Mouse (Mus musculus) intestine, embryonic 16.5 days (tissue): Measurements from ENCODE around the gene Gnai3. TPM values are rescaled to one million over a fixed set of nuclear protein-coding genes. Genes with fewer than 3 reads are reported as not detected.

Source experiments
- ATAC-seq: fragments of 200-750 bp; cut with Nextera tagmentation; 2 replicates; pipeline ENCODE4 v1.8.0; 2017; ENCODE audit warnings: moderate TSS enrichment, moderate library complexity
- H3K27ac ChIP-seq: fragments of 300-500 bp; sonication (generic); 2 replicates; pipeline ENCODE4 v1.5.1; 2014; ENCODE audit warnings: mild to moderate bottlenecking, low read length
- H3K27me3 ChIP-seq: fragments of 300-500 bp; sonication (generic); replicated peaks from 2 replicates; pipeline ENCODE4 v1.6.1; 2014; ENCODE audit warnings: low read length, control low read depth, mixed read lengths; ENCODE audit not compliant: control insufficient read depth, insufficient read depth
- H3K36me3 ChIP-seq: fragments of 300-500 bp; sonication (generic); 2 replicates; pipeline ENCODE4 v1.6.1; 2014; ENCODE audit warnings: low read length, control low read depth; ENCODE audit not compliant: control insufficient read depth, insufficient read depth
- H3K4me1 ChIP-seq: fragments of 300-500 bp; sonication (generic); 2 replicates; pipeline ENCODE4 v1.6.1; 2014; ENCODE audit warnings: low read length, control low read depth, mixed read lengths; ENCODE audit not compliant: control insufficient read depth, insufficient read depth
- H3K4me2 ChIP-seq: fragments of 300-500 bp; sonication (generic); 2 replicates; pipeline ENCODE4 v1.6.1; 2014; ENCODE audit warnings: low read depth, low read length, control low read depth
- H3K4me3 ChIP-seq: fragments of 300-500 bp; sonication (generic); 2 replicates; pipeline ENCODE4 v1.5.1; 2014; ENCODE audit warnings: mild to moderate bottlenecking, low read length
- H3K9ac ChIP-seq: fragments of 300-500 bp; sonication (generic); 2 replicates; pipeline ENCODE4 v1.6.1; 2014; ENCODE audit warnings: low read depth, low read length
- H3K9me3 ChIP-seq: fragments of 300-500 bp; sonication (generic); 2 replicates; pipeline ENCODE4 v1.6.1; 2016; ENCODE audit warnings: low read length, control low read depth; ENCODE audit not compliant: control insufficient read depth
- WGBS: fragments of 180-500 bp; shearing (Covaris S2); extraction: QIAGEN DNeasy Blood & Tissue Kit; methylation state at CpG from one replicate; pipeline ENCODE4 v1.1.7; 2014; 5-methylcytosine and 5-hydroxymethylcytosine counted together
- polyA plus RNA-seq: library from polyadenylated mRNA; unstranded; fragments of >200 nt; fragmentation: Nextera tagmentation; extraction: Ambion mirVana; gene quantifications from 2 replicates; pipeline ENCODE4 v1.2.1, GENCODE M21; 2015

The Gnai3 gene
- polyA plus RNA-seq, 1 experiment from 2014 or later, result 170 TPM

DNA sequence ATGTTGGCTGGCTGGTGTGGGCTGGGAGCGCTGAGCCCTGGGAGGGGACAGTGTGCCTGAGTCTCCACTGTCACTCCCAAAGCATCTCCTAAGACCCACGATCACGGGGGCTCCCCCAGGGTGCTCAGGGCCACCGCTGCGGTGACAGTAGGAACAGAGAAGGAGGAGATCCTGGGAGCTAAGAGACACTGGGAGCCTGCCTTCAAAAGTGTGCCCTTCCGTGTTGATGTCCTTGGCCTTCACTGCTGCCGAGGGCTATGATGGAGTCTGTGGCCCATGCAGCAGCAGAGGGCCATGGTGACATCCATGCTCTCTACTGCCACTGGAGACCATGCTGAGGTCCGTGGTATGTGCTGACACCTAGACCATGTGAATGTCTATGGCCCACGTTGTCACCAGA, 80.4 kb downstream of the Gnai3 start:
- Histone ChIP-seq H3K9me3 (no peaks in the 10 kb centered on the region), H3K4me2 (no peak overlapping the region), H3K9ac (no peak overlapping the region), H3K4me3 (no peak overlapping the region), H3K27ac (no peak overlapping the region), H3K27me3 (no peaks in the 10 kb centered on the region), H3K36me3 (no peaks in the 10 kb centered on the region), H3K4me1 (peaks cover 11% of the 10 kb centered on the region; the same call in 1 of the 2 replicates)
- 78% methylated on average over 9 of the region's 9 CpGs for WGBS
- ATAC-seq, result no peak

DNA sequence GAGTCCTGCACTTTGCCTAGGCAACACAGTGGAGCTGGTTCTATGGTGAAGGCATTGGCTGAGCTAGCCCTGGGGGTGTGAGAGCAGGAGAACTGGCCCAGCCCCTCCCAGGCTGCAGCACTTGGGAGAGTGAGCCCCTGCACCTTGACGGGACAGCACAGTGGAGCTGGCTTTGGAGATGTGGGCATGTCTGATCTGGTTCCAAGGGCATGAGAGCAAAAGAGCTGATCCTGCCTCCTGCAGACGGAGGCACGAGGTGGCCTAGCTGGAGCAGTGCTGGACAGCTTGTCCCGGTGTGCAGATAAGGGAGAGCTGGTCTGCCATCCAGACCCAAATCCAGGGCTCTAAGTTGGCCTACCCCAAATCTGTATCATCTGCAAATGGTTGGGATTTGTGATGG, 81.3 kb downstream of the Gnai3 start:
- H3K4me3 ChIP-seq, result no peak overlapping the region
- H3K9me3 ChIP-seq, result no peaks in the 10 kb centered on the region
- peaks cover 7% of the 10 kb centered on the region; the same call in 1 of the 2 replicates for H3K4me1 ChIP-seq
- ATAC-seq, result no peak
- 72% methylated on average over 4 of the region's 4 CpGs for WGBS
- H3K9ac ChIP-seq, result no peak overlapping the region
- H3K36me3 ChIP-seq, result no peaks in the 10 kb centered on the region
- no peak overlapping the region for H3K4me2 ChIP-seq
- no peak overlapping the region for H3K27ac ChIP-seq
- no peaks in the 10 kb centered on the region for H3K27me3 ChIP-seq

DNA sequence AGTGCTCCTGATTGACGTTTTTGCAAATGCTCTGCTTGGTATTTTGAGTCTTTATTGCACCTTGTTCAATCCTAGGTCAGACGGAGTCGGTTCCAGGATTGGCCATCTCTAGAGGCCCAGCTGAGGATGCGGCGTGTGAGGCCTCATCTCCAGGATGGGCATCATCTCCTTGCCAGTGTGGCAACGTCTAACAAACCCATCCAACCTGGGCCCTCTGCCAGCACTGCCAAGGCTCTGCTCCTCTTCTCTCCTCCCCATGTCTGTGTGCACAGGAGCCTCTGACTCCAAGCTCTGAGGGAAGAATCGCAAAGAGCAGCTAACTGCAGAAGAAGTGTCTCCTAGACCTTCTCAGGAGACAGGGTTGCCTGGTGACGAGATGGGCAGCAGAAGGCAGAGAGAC, 83.3 kb downstream of the Gnai3 start:
- Histone ChIP-seq H3K27me3 (no peaks in the 10 kb centered on the region), H3K4me1 (no peaks in the 10 kb centered on the region), H3K9ac (no peak overlapping the region), H3K4me3 (no peak overlapping the region), H3K36me3 (no peaks in the 10 kb centered on the region), H3K9me3 (no peaks in the 10 kb centered on the region), H3K27ac (no peak overlapping the region), H3K4me2 (no peak overlapping the region)
- no peak for ATAC-seq
- 79% methylated on average over 8 of the region's 8 CpGs for WGBS

DNA sequence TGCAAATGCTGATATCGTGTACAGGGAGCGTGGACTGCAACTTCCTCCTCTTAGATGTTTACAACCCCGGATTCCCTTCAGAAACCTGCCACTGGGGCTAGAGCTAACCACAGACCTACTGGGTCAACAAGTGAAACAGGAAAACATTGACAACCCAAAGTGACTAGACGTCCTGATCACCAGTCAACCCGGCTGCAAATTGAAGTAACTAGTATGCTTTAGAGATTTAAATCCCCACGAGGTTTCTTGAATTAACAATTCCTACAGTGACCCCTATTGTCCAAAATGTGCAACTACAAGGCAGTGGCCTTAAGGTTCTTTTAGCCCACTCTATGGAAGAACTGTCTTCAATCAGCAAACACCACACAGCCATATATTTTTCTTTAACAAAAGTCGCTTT, 84.5 kb downstream of the Gnai3 start:
- no peaks in the 10 kb centered on the region for H3K27me3 ChIP-seq
- H3K9ac ChIP-seq, result no peak overlapping the region; the same call in 1 of the 2 replicates
- H3K27ac ChIP-seq, result no peak overlapping the region
- H3K9me3 ChIP-seq, result no peaks in the 10 kb centered on the region
- H3K4me1 ChIP-seq, result no peaks in the 10 kb centered on the region
- 12% methylated on average over 7 of the region's 7 CpGs for WGBS
- H3K4me2 ChIP-seq, result peak overlapping the region; percentile 38
- no peak overlapping the region for H3K4me3 ChIP-seq
- peak; percentile 37 for ATAC-seq
- no peaks in the 10 kb centered on the region for H3K36me3 ChIP-seq

Other genes with a start within 250 kb of the Gnai3 start
- gene Gstm7, start 214.3 kb downstream of the Gnai3 start, polyA plus RNA-seq, result 32.2 and 32.7 TPM in 2 replicates
- 17.9 and 22.0 TPM in 2 replicates for gene Gstm6, start 202.4 kb downstream of the Gnai3 start, polyA plus RNA-seq
- gene Gstm3, start 176.9 kb downstream of the Gnai3 start, polyA plus RNA-seq, result 160 and 183 TPM in 2 replicates
- 207 and 212 TPM in 2 replicates for gene Gstm2, start 159.7 kb downstream of the Gnai3 start, polyA plus RNA-seq
- gene Gstm1, start 128.2 kb downstream of the Gnai3 start, polyA plus RNA-seq, result 327 and 376 TPM in 2 replicates
- 47.9 and 49.2 TPM in 2 replicates for gene Gstm4, start 101.3 kb downstream of the Gnai3 start, polyA plus RNA-seq
- gene Ampd2, start 59.5 kb downstream of the Gnai3 start, polyA plus RNA-seq, result 46.9 and 48.9 TPM in 2 replicates
- 1.9 and 2.7 TPM in 2 replicates for gene Gnat2, start 53.4 kb downstream of the Gnai3 start, polyA plus RNA-seq
- 0.11 and 0.13 TPM in 2 replicates for gene Gpr61, start 8.7 kb upstream of the Gnai3 start, polyA plus RNA-seq
- 2.2 and 2.5 TPM in 2 replicates for gene Amigo1, start 40.2 kb upstream of the Gnai3 start, polyA plus RNA-seq
- 4.2 and 4.7 TPM in 2 replicates for gene Cyb561d1, start 55.1 kb upstream of the Gnai3 start, polyA plus RNA-seq
- 9.7 and 10.5 TPM in 2 replicates for gene Atxn7l2, start 64.8 kb upstream of the Gnai3 start, polyA plus RNA-seq
- gene Sypl2, start 80.5 kb upstream of the Gnai3 start, polyA plus RNA-seq, result 0.24 and 0.28 TPM in 2 replicates
- 249 and 278 TPM in 2 replicates for gene Psma5, start 110.8 kb upstream of the Gnai3 start, polyA plus RNA-seq
- 3.7 and 4.3 TPM in 2 replicates for gene Sort1, start 137.9 kb upstream of the Gnai3 start, polyA plus RNA-seq
- gene Mybphl, start 218.8 kb upstream of the Gnai3 start, polyA plus RNA-seq, result not detected in 2 replicates
- gene Psrc1, start 237.7 kb upstream of the Gnai3 start, polyA plus RNA-seq, result 22.1 and 26.1 TPM in 2 replicates